Mouse (Mus musculus) B cell, adult 2 months (primary cell): ENCODE measurements at regions not wholly inside any gene's neighbourhood (a gene's known extent, or its start where the extent isn't known, plus 50 kb on each side); places are given as distances from the start of the nearest gene placed in this dataset.

Source experiments
- DNase-seq, 2 experiments: peaks; one replicate each; pipeline ENCODE4 v3.0.0; 2022

DNA sequence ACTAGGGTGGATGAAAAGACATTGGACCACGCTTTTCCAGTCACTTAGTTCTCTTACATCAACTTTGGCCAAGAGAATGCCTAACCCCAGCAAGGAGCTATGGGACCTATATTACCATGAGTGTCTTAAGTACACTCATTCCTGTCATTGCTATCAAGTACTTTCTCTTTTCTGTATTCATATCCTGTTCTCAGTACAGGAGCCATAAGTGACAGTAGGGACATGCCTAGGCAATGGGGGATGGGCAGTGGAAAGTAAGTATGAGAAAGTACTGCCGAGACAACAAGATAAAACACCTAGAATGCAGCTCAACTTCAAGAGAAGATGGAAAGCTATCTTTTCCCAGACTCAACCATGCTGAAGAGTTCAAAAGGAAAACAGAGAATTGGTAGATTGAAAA lies 247.6 kb upstream of the Prep start:
- no peak for DNase-seq

DNA sequence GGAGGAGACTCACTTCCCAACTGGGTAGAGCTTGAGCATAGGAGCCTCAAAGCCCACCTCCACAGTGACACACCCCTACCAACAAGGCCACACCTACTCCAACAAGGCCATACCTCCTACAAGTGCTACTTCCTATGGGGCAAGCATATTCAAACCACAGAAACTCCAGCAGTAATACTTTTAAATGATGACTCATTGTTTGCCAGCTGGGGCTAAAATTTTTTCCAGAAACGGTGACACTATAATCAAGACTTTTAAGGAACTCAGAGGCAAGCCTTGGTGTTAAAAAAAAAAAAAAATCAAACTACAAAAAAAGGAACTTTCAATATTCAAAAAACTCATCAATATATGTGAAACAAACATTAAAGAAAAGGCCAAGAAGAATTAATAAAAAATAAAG lies 248.4 kb upstream of the Prep start:
- no peak for DNase-seq

DNA sequence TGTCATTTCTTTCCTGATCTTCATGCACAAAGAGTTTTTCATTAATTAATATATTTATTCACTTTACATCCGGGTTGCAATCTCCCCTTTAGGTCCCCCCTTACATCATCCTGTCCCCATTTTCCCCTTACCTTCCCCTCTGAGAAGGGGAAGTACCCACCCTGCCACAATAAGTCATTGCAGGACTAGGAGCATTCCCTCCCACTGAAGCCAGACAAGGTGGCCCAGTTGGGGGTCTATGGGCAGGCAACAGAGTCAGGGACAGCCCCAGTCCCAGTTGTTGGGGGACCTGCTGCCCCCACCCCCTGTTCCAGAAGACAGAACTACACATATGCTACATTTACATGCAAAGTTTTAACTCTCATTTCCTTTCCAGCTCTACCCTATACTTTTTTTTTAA lies 267.9 kb upstream of the Prdm1 start:
- no peak for DNase-seq

DNA sequence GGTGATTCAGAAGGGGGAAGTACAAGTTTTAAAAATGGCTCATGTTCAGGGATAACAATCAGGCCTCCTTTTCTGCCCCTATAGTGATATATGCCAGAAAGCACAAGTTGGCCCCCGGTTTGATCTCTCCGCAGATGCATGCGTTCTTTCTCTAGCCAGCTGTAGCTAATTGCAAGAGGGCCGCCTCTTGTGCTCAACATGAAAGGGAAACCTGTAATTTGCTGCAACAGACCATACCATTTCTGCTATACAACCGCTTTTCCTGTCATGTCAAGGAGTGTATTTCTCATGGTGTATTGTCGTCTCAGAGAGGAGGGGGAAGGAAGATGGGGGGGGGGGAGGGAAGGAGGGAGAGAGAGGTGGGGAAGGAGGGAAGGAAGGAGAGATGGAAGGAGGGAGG lies 257.1 kb upstream of the Prdm1 start:
- no peak for DNase-seq

DNA sequence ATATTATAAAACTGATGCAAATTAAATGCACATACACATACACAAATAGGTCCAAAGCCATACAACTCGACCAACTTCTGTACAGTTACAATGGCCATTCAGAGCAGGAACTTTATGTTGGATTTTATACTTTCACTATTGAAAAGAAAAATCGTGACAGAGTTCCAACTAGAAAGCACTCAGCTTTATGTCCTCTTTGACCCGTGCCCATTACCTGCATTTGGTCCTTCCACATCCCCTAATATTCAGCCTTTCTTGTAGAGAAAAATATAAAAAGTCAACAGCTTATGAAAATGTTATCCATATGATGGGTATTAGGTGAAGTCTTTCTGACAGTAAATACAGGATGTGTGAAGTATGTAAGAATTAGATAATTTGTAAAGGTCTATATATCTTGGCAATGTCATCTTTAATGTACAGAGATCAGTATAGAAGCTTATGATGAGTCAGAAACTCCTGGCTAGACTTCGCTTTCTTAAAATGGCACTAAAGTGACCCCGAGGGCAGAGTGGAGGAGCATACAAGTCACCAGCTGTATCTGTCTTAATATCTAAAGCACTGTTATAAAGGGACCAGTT lies 252.2 kb upstream of the Prdm1 start:
- DNase-seq: no peak

DNA sequence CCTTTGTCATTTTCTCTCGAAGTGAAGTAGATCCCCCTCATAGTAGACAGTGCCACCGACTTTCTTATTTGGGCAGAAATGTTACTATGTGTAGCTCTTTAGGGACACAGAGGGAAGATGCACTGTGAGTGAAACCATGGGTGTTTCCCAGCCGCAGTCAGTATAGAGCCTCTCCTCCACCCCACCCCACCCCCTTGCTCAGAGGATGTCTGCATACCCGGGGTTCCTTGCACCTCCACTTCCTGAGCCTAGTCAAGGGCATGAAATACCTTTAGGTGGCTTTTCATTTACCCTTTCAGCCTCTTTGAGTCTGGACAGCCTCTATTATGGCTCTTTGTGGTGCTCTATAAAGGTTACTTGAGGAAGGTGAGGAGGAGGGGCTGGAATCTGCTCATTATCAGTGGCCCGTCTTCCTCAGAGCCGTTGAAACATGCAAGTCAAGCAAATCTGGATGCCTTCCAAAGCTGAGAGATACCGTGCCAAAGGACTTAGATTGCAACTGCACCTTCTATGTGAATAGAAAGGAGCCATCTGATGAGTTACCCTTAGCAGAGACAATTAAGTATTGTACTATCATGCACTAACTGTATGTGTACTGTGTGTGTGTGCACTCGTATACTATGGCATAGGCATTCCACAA lies 251.4 kb upstream of the Prdm1 start:
- no peak for DNase-seq

DNA sequence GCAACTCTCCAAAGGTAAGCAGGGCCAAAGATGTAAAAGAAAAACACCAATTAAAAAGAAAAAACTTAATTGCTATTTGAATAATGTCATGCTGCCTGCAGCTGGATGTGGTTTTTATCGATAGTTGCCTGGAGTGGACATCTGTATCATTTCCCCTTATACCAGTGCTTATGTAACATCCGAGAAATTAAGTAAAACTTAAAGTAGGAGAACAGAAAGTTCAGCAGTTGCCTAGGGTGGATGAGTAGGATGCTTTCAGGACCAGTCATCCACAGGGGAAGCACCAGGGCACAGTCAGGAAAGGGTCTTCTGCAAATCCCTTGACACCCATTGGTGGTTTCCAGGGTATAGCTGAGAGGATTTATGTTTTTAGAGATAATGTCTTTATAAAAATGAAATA lies 248.9 kb upstream of the Prdm1 start:
- DNase-seq: no peak

DNA sequence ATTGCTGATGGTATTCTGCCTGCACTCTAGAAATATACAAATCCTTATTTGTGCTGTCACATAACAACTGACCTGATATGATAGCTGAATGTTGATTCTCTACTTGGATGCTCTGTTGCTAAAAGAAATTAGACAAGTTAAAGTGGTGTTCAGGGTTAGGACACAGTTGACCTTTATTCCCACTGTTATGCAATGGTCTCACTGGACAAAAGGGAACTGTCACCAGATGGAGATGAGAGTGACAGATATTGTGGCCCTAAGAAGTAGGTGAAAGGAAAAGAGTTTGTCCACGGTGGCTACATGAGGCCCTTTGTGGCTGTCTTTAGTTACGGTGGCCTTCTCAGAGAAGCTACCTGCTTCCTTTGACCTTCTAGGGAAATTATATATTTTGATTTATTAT lies 247.9 kb upstream of the Prdm1 start:
- DNase-seq: no peak

DNA sequence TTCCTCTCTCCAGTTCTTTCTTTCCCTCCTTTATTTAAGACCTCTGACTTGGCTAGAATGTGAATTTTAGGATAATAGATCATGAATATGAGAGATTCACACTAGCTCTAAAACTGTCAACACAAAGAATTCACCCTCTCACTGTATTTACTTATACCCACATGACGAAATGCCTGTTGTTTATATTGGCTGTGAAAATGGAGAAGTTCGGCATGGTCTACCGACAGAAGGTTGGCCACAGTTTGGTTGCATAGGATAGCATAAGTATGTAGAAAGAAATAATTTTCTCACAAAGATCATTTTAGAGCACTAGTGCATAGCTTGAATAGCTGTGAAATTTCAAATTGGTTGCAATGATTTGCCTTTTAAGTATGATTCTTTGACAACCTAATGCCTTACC lies 237.2 kb upstream of the Prdm1 start:
- no peak for DNase-seq

DNA sequence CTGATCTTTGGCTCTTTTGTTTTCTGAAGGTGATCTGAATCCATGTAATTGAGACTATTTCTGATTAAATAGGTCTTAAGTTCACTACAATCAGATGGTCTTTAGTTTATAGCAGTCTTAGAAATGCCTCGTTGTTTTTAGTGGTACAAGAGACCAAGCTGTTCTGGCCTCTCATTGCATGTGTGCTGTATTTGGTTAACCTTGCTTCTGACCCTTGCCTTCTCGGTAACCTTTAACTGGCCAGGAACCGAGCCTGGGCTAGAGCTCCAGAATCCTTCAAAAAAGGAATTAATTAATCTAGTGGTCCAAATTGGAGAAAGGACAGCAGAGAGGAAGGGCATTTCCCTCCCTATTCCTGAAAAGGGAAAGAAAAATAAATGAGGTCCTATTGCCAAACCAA lies 234.8 kb upstream of the Prdm1 start:
- DNase-seq: no peak

DNA sequence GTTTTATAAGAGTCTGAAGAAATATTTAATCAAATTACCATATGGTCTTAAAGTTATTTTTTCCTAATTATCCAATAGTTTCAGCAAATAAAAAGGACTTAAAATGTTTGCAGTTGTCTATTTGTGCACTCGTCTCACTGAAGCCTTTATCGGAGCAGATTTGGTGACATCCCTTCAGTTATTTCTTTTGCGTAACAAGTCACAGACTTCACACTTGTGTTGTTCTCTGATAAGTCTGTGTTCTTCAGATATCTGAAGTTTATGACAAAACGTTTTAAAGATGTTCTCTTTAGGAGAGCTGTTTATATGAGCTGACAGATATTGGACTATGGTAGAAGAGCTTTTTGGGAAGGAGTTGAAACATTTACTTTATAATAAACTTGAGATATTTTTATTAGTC lies 233.8 kb upstream of the Prdm1 start:
- no peak for DNase-seq

DNA sequence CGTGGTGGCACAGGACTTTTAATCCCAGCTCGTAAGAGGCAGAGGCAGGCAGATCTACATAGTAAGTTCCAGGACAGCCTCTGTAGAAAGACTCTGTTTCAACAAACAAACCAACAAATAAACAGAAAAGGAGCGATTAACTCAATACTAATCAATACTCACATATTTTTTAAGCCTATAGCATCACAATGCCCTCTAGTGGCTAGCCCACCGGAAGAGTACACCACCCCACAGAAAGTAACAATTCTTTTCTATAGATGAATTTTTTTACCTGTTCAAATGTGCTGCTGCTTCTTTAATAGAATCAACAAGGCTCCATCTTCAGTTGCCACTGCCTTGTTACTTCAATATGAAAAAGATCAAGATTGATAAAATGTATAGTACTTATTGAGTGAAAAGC lies 233.0 kb upstream of the Prdm1 start:
- DNase-seq: peak; percentile 42 to 52

DNA sequence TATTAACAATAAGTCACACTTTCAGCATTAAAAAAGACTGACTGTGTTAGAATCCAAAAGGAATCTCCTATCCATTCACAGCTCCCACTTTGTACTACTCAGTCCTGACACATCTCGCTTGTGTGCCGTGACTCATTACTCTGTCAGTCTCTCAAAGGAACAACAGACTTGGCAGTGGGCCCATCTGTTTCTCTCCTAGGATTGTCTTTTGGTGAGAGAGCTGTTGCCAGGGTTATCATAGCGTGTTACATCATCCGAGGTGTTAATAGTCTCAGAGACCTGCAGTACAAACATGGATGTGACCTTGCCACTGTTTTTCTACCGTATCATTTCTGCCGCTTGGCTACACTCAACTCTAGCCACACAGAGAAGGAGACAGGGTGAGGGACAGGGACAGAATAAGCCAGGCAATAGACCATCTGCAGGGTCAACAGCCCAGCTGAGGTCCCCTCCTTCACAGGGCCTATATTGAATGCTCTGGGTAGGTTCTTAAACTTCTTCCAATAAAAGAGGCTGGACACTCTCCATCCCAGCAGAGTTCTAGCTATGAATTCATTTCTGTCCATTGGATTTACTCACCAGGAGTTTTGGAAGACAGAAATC lies 227.2 kb upstream of the Prdm1 start:
- DNase-seq: no peak

DNA sequence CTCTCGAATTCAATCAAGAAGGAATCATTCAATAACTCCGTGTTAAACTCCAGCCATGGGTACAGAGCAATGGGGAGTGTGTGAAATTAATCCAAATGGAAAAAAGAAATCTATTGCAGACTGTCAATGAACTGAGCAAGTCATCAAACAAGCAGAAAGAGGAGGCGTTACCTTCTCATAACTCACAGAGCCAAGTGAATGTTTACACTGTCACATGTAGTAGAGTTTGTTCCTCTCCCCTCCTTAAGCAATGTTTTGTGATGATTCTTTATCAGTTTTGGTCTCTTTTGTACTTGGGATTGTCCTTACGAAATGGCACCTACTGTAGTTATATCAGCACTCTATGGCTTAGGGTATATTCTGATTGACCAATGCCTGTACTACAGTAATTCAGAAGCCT lies 226.6 kb upstream of the Prdm1 start:
- no peak for DNase-seq

DNA sequence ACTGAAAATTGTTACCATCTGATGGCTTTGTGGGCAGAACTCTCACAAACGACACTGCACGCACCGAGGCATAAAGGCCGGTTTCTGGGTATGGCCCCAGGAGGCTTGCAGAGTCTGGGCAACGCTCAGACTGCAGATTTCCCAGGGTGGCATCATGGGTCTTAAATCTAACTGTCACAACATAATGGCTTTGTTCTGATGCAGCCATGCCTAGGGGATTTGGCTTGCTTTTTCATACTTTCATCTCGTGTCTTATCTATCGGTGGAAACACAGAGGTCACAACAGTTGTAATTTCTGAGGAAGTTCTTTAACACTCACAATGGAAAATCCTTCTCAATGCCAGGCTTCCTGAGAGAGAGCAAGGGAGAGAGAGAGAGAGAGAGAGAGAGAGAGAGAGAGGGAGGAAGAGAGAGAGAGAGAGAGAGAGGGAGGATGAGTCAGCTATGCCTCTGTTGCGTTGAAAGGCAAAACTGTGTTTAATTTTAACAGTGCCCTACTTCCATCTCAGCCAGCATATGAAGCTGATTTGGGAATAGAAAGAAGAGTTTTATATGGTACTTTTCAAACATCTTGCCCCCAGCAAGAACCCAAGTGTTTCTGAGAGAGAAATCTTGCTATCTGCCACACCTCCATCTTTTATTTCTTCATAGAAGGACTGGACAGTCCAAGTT lies 224.6 kb upstream of the Prdm1 start:
- no peak for DNase-seq

DNA sequence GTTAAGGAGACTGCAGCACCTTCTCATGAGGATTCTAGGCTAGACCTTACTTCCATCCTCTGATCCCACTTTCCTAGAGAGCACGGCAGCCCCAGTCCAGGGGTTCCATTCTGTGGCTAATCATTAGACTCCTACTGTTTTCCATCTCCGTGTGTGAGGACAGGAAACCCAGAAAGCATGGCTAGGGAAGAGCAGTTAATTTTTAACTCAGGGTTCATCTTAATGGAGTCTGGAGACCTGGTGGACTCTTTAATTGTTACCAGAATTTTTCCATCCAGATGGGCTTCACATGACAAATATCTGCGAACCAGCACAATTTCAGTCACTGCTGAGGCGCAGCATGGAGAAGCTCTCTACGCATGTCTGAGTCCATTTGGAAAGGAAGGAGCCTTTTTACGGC lies 222.8 kb upstream of the Prdm1 start:
- DNase-seq: no peak

DNA sequence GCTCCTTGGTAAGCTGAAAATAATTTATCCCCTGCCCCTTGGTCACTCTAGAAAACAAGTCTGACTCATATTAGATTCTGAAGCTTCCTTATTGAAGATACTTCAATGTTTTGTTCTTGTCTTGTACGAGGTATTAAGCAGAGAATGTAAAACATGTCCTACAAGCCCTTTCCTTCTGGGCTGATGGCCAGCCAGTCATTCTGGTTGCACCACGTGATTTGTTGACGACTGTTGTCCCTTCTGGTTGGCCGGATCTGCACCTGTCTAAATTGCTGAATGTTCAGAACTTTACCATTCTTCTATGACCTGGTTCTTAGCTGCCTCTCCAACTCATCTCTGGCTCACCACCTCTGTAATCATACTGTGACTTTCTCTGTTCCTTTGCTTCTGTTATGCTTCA lies 220.9 kb upstream of the Prdm1 start:
- no peak for DNase-seq

DNA sequence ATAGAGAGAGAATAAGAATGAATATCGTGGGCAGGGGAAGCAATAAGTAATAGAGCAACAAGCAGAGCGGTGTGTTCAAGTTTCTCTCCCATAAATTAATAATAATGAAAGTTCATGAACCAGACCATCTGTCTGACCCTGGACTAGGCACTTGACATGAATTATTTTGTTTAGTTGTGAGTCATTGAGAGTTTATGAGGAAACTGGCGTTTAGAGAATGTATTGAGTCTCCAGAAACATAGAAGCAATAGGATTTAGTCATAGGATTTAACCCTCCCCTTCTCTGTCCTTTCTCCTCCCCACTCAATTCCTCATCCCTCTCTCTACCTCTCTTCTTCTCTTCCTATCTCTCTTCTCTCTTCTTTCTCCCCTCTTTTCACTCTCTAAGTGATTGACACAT lies 219.1 kb upstream of the Prdm1 start:
- no peak for DNase-seq

DNA sequence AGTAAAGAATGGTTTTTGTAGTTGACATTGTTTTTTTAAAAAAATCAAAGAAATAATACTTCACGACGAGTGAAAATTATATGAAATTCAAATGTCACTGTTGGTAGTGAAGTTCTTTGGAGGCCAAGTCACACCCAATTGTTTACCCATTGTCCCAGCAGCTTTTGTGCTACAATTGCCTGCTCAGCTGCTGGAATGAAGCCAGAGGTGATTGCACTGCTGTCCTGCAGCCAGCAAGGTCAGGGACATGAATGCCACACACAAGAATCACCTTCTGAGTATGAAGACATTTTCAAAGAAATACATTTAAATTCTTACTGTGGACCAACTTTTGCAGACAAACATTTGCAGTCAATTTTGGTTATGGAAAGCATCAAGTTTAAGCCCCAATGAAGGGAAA lies 215.9 kb upstream of the Prdm1 start:
- no peak for DNase-seq

DNA sequence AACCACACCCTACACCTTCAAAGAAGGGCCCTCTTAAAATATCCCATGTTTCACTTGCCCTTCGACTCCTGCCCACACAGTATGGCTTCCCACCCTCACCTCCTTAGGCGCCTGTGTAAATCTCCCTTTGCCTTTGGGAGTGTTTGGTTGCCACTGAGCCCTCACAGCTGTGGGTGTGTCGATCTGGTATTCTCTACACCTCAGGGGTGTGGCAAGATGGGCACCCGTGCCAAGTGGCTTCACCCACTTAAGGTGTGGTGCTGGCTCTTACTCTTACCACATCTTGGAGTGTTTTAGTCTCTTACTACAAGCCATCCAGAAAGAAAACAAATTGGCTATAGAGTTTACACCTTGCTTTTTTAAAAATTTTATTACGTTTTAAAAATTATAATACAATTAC lies 205.3 kb upstream of the Prdm1 start:
- no peak for DNase-seq

DNA sequence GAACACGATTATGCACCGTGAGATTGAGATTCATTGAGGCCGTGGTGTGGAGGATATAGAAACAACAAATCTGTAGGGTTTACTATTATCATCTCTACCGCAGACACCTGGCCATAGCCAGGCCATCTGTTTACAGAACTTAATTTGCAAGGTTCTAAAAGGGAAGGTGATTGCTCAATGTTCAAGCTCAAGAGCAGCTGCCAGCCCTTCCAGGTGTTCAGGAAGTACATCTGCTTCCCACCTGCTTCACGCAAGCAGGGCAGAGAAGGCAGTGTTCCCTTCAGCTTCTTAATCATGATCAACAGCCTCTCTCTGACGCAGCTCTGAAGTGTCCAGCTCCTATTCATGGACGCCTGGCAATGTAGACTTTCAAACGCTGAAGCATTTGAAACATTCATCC lies 202.4 kb upstream of the Prdm1 start:
- peak in 1 of 2 experiments; percentile 4 for DNase-seq

DNA sequence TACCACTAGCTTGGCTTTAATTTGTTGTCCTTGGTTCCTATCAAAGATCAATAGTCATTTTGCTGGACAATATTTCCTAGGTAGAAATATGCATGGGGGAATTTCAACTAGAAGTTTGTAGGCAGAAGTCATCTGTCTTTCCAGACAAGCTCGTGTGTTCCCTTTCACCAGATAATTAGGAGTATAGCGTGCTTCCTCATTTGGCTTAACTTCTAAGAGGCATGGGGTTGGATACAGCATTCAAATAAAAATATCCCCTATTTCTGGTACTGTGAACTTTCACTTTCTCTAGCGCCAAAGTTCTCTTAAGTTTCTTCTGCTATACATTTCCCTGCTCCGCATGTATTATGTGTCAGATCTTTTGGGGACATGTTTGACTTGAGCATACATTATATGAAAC lies 200.7 kb upstream of the Prdm1 start:
- no peak for DNase-seq

DNA sequence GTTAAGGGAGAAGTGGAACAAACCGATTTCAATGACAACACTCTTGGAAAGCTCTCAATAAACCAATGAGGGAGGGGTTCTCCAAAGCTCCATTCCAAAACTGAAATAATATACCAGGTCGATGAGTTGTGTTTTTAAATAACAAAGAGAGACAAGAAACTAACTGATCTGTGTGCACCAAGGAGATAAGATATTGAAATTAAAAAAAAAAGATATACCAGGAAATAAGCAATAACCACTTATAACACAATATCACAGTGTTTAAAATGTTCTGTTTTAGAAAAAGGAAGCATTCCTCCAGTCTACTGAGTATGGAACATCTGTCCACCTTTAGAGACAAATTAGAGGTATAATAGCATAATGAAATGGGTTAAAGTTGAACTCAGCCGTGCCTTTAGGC lies 196.3 kb upstream of the Prdm1 start:
- no peak for DNase-seq

DNA sequence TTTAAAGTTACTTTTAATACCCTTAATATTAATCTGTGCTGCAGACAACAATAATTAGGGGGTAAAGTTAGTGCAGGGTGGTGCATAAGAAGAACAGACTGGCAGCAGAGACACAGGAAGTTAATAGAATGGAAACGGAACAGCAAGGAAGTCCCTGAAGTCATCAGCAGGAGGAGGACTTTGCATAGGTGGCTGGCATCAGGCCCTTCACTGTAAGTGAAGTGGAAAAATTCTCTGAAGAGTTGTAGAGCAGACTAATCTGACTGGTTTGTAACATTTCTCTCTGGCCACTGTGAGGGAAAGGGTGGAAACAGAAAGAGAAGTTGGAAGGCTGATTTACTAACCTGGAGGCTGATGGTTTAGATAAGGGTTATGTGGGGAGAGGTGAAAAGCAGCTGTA lies 195.5 kb upstream of the Prdm1 start:
- DNase-seq: no peak

DNA sequence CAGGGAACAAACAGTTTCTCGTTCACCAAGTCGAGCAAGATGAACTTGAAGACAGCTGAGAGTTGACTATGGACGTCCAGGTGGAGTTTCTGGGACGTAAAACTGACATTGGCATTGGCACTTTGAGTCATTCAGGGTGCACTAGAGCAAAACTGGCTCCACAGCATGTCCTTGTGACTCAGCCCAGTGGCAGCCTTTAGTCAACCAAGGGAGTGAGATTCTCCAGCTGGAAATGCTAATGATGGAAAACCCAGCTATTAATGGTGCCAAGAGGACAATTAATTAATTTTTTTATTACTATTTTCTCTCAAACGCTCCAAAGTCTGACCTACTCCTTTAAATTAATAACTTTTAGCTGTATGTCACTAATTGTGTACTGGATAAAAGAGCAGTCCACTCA lies 195.0 kb upstream of the Prdm1 start:
- DNase-seq: no peak
